Comparison of ENCODE assay signal across 14 mouse cellular contexts in genomic region chr14:122476822-122477215, GRCm38 (mm10). TPM values are rescaled to one million over a fixed set of nuclear protein-coding genes. Genes with fewer than 3 reads are reported as not detected.
DNase-seq lines count a peak whose midpoint lies in the region; ATAC-seq and TF ChIP-seq lines count a peak whose summit lies in the region.
"Had no signal": no experiment of that assay in that cellular context is flagged by ENCODE, and none has a peak within 500 bp of the region (broad histone marks: within the 10 kb centered on the region; RNA-seq: fewer than 3 reads in every experiment).

No protein-coding gene starts in this region.

- TF ChIP-seq POLR2A in brain, embryonic 14.5 days (IDR thresholded peaks at IDR 0.05; ENCODE audit: borderline replicate concordance, extremely low read depth, insufficient read depth, insufficient read length, poor library complexity, severe bottlenecking): no peak

- TF ChIP-seq CTCF in brain, embryonic 14.5 days (IDR thresholded peaks at IDR 0.05; ENCODE audit: borderline replicate concordance, extremely low read depth, insufficient read depth, insufficient read length): no peak

- peaks cover 12% of the 10 kb centered on the region for H3K4me1 ChIP-seq in embryonic facial prominence, embryonic 14.5 days (ENCODE audit: control insufficient read depth, insufficient read depth, low read length)
- peaks cover 6% of the 10 kb centered on the region; the same call in 1 of the 2 replicates for H3K4me1 ChIP-seq in hindbrain, embryonic 14.5 days (replicated peaks; ENCODE audit: control insufficient read depth, insufficient read depth, low read length)
- H3K4me1 ChIP-seq in midbrain, embryonic 14.5 days (ENCODE audit: control insufficient read depth, insufficient read depth, low read length): no peaks in the 10 kb centered on the region

- intact Hi-C loops in gastrocnemius, postnatal 14 days (cut with DNase I; ENCODE audit: low total_unique reads): no loop called here

- peak overlapping the region; percentile 49 for H3K4me3 ChIP-seq in embryonic facial prominence, embryonic 14.5 days (ENCODE audit: low read depth, low read length)
- H3K4me3 ChIP-seq in hindbrain, embryonic 14.5 days (replicated peaks; ENCODE audit: low read length): peak overlapping the region; percentile 51
- peak overlapping the region; percentile 52 for H3K4me3 ChIP-seq in midbrain, embryonic 14.5 days (replicated peaks; ENCODE audit: low read depth, low read length)

- H3K9ac ChIP-seq in embryonic facial prominence, embryonic 14.5 days (ENCODE audit: low read depth, low read length): peak overlapping the region; percentile 63
- H3K9ac ChIP-seq in hindbrain, embryonic 14.5 days: peak overlapping the region; percentile 85
- peak overlapping the region; percentile 77 for H3K9ac ChIP-seq in midbrain, embryonic 14.5 days (replicated peaks; ENCODE audit: low read length)
- H3K9ac ChIP-seq: liver, embryonic 12.5 days had no signal

- under 1% methylated on average over 18 of the region's 18 CpGs for WGBS in embryonic facial prominence, embryonic 14.5 days
- WGBS in hindbrain, embryonic 14.5 days: under 1% methylated on average over 18 of the region's 18 CpGs
- under 1% methylated on average over 18 of the region's 18 CpGs for WGBS in midbrain, embryonic 14.5 days

- H3K9me3 ChIP-seq in embryonic facial prominence, embryonic 14.5 days (ENCODE audit: control insufficient read depth, low read length): no peaks in the 10 kb centered on the region
- H3K9me3 ChIP-seq in hindbrain, embryonic 14.5 days (ENCODE audit: control insufficient read depth, low read length): no peaks in the 10 kb centered on the region
- H3K9me3 ChIP-seq in midbrain, embryonic 14.5 days (ENCODE audit: control insufficient read depth, low read length): no peaks in the 10 kb centered on the region
- H3K9me3 ChIP-seq: liver, embryonic 12.5 days had no signal

- H3K27ac ChIP-seq in embryonic facial prominence, embryonic 14.5 days (replicated peaks; ENCODE audit: low read depth, low read length): no peak overlapping the region; the same call in 1 of the 2 replicates
- peak overlapping the region; percentile 96 for H3K27ac ChIP-seq in hindbrain, embryonic 14.5 days
- peak overlapping the region; percentile 94 for H3K27ac ChIP-seq in midbrain, embryonic 14.5 days (replicated peaks; ENCODE audit: low read depth, low read length)
- H3K27ac ChIP-seq: liver, embryonic 12.5 days had no signal

- peaks cover 95% of the 10 kb centered on the region for H3K27me3 ChIP-seq in embryonic facial prominence, embryonic 14.5 days (replicated peaks; ENCODE audit: control insufficient read depth, insufficient read depth, low read length)
- H3K27me3 ChIP-seq in hindbrain, embryonic 14.5 days (ENCODE audit: control insufficient read depth, insufficient read depth, low read length): peaks cover 53% of the 10 kb centered on the region
- H3K27me3 ChIP-seq in midbrain, embryonic 14.5 days (ENCODE audit: control insufficient read depth, insufficient read depth, low read length): peaks cover 43% of the 10 kb centered on the region
- H3K27me3 ChIP-seq: Patski had no signal

- H3K36me3 ChIP-seq in embryonic facial prominence, embryonic 14.5 days (ENCODE audit: control insufficient read depth, insufficient read depth, low read length): no peaks in the 10 kb centered on the region
- no peaks in the 10 kb centered on the region; the same call in 1 of the 2 replicates for H3K36me3 ChIP-seq in hindbrain, embryonic 14.5 days (replicated peaks; ENCODE audit: control insufficient read depth, insufficient read depth)
- no peaks in the 10 kb centered on the region for H3K36me3 ChIP-seq in midbrain, embryonic 14.5 days (ENCODE audit: control insufficient read depth, insufficient read depth, low read length)
- H3K36me3 ChIP-seq: liver, embryonic 12.5 days had no signal

- DNase-seq in brain, embryonic 14.5 days (ENCODE audit: low read depth): peak; percentile 50
- no peak for DNase-seq in embryonic facial prominence, embryonic 14.5 days (ENCODE audit: low spot score)
- peak; percentile 43 for DNase-seq in hindbrain, embryonic 14.5 days (ENCODE audit: low spot score)
- peak; percentile 53 for DNase-seq in midbrain, embryonic 14.5 days
- no peak for DNase-seq in gastrocnemius, postnatal 14 days
- DNase-seq in cerebellum, adult 9-10 months: no peak
- DNase-seq in heart, adult 11 months: no peak
- no peak for DNase-seq in gastrocnemius, postnatal 4 days (ENCODE audit: low spot score in 2 of 2)
- DNase-seq: right cerebral cortex, adult 18-20 months had no signal

- no peak for ATAC-seq in embryonic facial prominence, embryonic 14.5 days (ENCODE audit: low read depth)
- ATAC-seq in hindbrain, embryonic 14.5 days (ENCODE audit: low FRiP score): no peak
- no peak for ATAC-seq in midbrain, embryonic 14.5 days (ENCODE audit: low FRiP score, low TSS enrichment)
- ATAC-seq: liver, embryonic 12.5 days had no signal

- 0 out of 2 replicates have a peak overlapping the region, but pooled peaks have one; percentile 68 for H3K4me2 ChIP-seq in embryonic facial prominence, embryonic 14.5 days (ENCODE audit: low read depth, low read length)
- H3K4me2 ChIP-seq in hindbrain, embryonic 14.5 days (replicated peaks): peak overlapping the region; percentile 55
- peak overlapping the region; percentile 56 for H3K4me2 ChIP-seq in midbrain, embryonic 14.5 days (ENCODE audit: low read length)

RNA-seq across cellular contexts. Expression of gene Zic2, which starts 1.6 kb away (rescaled TPM):
- polyA plus RNA-seq in brain, embryonic 14.5 days (2012; rRNA removed): 51.8 and 66.8 TPM in 2 replicates
- polyA plus RNA-seq in embryonic facial prominence, embryonic 14.5 days (2014; fragmentation: Nextera tagmentation; extraction: Ambion mirVana): 1.6 TPM in 2 replicates
- 10.6 and 11.4 TPM in 2 replicates for polyA plus RNA-seq in hindbrain, embryonic 14.5 days (2014; fragmentation: Nextera tagmentation; extraction: Ambion mirVana)
- 10.3 and 10.8 TPM in 2 replicates for polyA plus RNA-seq in midbrain, embryonic 14.5 days (2014; fragmentation: Nextera tagmentation; extraction: Ambion mirVana)
- not detected for total RNA-seq in gastrocnemius, postnatal 14 days (2021)
- total RNA-seq in gastrocnemius, postnatal 4 days (2021): under 1 TPM in 1 of 2 experiments, not detected in 1; 0.18 TPM
- total RNA-seq: gastrocnemius, adult 8-10 months; heart, postnatal 25 days had no signal
- polyA plus RNA-seq: liver, embryonic 12.5 days had no signal

RNA-seq across cellular contexts. Expression of gene Zic5, which starts 11.3 kb away (rescaled TPM):
- polyA plus RNA-seq in brain, embryonic 14.5 days (2012; rRNA removed): 10.4 and 18.6 TPM in 2 replicates
- polyA plus RNA-seq in embryonic facial prominence, embryonic 14.5 days (2014; fragmentation: Nextera tagmentation; extraction: Ambion mirVana): 1.9 and 2.1 TPM in 2 replicates
- polyA plus RNA-seq in hindbrain, embryonic 14.5 days (2014; fragmentation: Nextera tagmentation; extraction: Ambion mirVana): 11.6 and 14.0 TPM in 2 replicates
- 9.9 and 14.9 TPM in 2 replicates for polyA plus RNA-seq in midbrain, embryonic 14.5 days (2014; fragmentation: Nextera tagmentation; extraction: Ambion mirVana)
- not detected for total RNA-seq in gastrocnemius, postnatal 14 days (2021)
- total RNA-seq in gastrocnemius, postnatal 4 days (2021): not detected
- total RNA-seq: gastrocnemius, adult 8-10 months; heart, postnatal 25 days had no signal
- polyA plus RNA-seq: liver, embryonic 12.5 days had no signal

RNA-seq across cellular contexts. Expression of gene Gm10837, which starts 13.6 kb away (rescaled TPM):
- 0.16 and 0.25 TPM in 2 replicates for polyA plus RNA-seq in brain, embryonic 14.5 days (2012; rRNA removed)
- 0.14 TPM in 1 of 2 replicates, not detected in the other for polyA plus RNA-seq in embryonic facial prominence, embryonic 14.5 days (2014; fragmentation: Nextera tagmentation; extraction: Ambion mirVana)
- polyA plus RNA-seq in hindbrain, embryonic 14.5 days (2014; fragmentation: Nextera tagmentation; extraction: Ambion mirVana): 0.31 and 0.95 TPM in 2 replicates
- polyA plus RNA-seq in midbrain, embryonic 14.5 days (2014; fragmentation: Nextera tagmentation; extraction: Ambion mirVana): 0.38 and 0.72 TPM in 2 replicates
- not detected for total RNA-seq in gastrocnemius, postnatal 14 days (2021)
- not detected for total RNA-seq in gastrocnemius, postnatal 4 days (2021)
- total RNA-seq: adrenal gland, postnatal 4 days; gastrocnemius, adult 8-10 months; heart, postnatal 25 days had no signal
- polyA plus RNA-seq: liver, embryonic 12.5 days; Patski had no signal

RNA-seq across cellular contexts. Expression of gene Gm5089, which starts 25.9 kb away (rescaled TPM):
- 0.16 and 0.52 TPM in 2 replicates for polyA plus RNA-seq in brain, embryonic 14.5 days (2012; rRNA removed)
- polyA plus RNA-seq in embryonic facial prominence, embryonic 14.5 days (2014; fragmentation: Nextera tagmentation; extraction: Ambion mirVana): not detected in 2 replicates
- polyA plus RNA-seq in hindbrain, embryonic 14.5 days (2014; fragmentation: Nextera tagmentation; extraction: Ambion mirVana): 0.50 and 1.2 TPM in 2 replicates
- polyA plus RNA-seq in midbrain, embryonic 14.5 days (2014; fragmentation: Nextera tagmentation; extraction: Ambion mirVana): 0.70 and 0.75 TPM in 2 replicates
- not detected for total RNA-seq in gastrocnemius, postnatal 14 days (2021)
- not detected for total RNA-seq in gastrocnemius, postnatal 4 days (2021)
- total RNA-seq: adrenal gland, postnatal 4 days; gastrocnemius, adult 8-10 months; heart, postnatal 25 days had no signal
- polyA plus RNA-seq: liver, embryonic 12.5 days; Patski had no signal

RNA-seq across cellular contexts. Expression of gene Pcca, which starts 57.3 kb away (rescaled TPM):
- polyA plus RNA-seq in brain, embryonic 14.5 days (2012; rRNA removed): 22.4 and 22.7 TPM in 2 replicates
- 23.1 and 23.2 TPM in 2 replicates for polyA plus RNA-seq in embryonic facial prominence, embryonic 14.5 days (2014; fragmentation: Nextera tagmentation; extraction: Ambion mirVana)
- polyA plus RNA-seq in hindbrain, embryonic 14.5 days (2014; fragmentation: Nextera tagmentation; extraction: Ambion mirVana): 27.2 and 34.6 TPM in 2 replicates
- polyA plus RNA-seq in midbrain, embryonic 14.5 days (2014; fragmentation: Nextera tagmentation; extraction: Ambion mirVana): 19.1 and 29.9 TPM in 2 replicates
- total RNA-seq in gastrocnemius, postnatal 14 days (2021): 10 to 100 TPM; 32.7 to 37.9 TPM
- 10 to 100 TPM; 28.4 to 29.2 TPM for total RNA-seq in gastrocnemius, postnatal 4 days (2021)

Comparison
In these comparisons a context has a peak if more than half of its experiments do, and no peak if none do; other contexts are left out.
1. DNase-seq: peak in brain, embryonic 14.5 days (single experiment), hindbrain, embryonic 14.5 days (single experiment) and midbrain, embryonic 14.5 days (single experiment); none in embryonic facial prominence, embryonic 14.5 days (single experiment), gastrocnemius, postnatal 14 days (single experiment), cerebellum, adult 9-10 months (single experiment), heart, adult 11 months (single experiment) and gastrocnemius, postnatal 4 days (0 of 2).
2. Peak in every context shown above with its lines, with median percentiles within 50 percentile points of each other: H3K4me2 ChIP-seq, H3K4me3 ChIP-seq and H3K9ac ChIP-seq.